Mouse (Mus musculus) olfactory bulb, adult 2 months (tissue): ENCODE measurements around the gene Exosc5.

Experiments
- CTCF ChIP-seq: fragments of 200-500 bp; IDR thresholded peaks from 2 replicates; pipeline ENCODE4 v1.5.1; 2012; ENCODE audit warnings: low read depth, mild to moderate bottlenecking, low read length, moderate library complexity; ENCODE audit not compliant: insufficient read depth
- POLR2A ChIP-seq: fragments of 200-500 bp; IDR thresholded peaks from 2 replicates; pipeline ENCODE4 v1.6.1; 2012; ENCODE audit warnings: mild to moderate bottlenecking, low read depth, low read length, moderate library complexity; ENCODE audit not compliant: insufficient read depth

DNA sequence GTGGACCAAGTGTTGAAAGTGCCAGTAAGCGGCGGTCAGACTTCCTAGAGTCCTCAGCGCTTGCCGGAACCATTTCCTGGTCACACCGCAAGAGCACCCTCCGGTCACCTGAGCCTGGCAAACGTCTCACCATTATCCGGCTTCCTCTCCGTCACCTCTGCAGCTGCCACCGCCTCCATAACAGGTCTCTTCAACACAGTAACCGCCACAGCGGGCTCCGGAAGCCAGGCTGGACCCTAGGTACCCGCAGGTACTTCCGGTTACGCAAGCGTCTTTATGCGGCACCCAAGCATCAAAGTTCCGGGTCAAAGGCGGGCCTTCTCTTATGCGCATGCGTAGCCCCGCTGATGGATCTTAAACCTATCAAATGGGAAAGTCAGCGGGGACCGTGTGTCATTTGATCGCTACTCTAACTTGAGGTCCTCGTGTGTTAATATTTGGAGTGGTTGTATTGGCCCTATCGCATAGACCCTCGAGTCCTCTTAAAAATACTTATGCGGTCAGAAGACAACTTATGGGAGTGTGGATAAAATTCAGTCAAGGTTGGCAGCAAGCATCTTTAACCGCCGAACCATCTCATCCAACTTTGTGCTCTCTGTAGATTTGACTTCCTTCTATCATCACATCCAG is 59.9 kb downstream of the Exosc5 start, which contains the start of gene Ccdc97:
- TF ChIP-seq CTCF (no peak), POLR2A (peak; percentile 73)
